Mouse (Mus musculus) forebrain, embryonic 13.5 days (tissue): ENCODE data around the gene Mucl3. TPM values are rescaled to one million over a fixed set of nuclear protein-coding genes. Genes with fewer than 3 reads are reported as not detected.
A peak's percentile ranks its signal among the peaks of the same experiment; 100 is the strongest.

Experiments
- ATAC-seq: fragments of 200-750 bp; cut with Nextera tagmentation; 2 replicates; pipeline ENCODE4 v1.8.0; 2017
- H3K27ac ChIP-seq: fragments of 300-500 bp; sonication (generic); 2 replicates; pipeline ENCODE4 v1.5.1; 2015; ENCODE audit warnings: inconsistent platforms, mild to moderate bottlenecking, moderate library complexity
- H3K27me3 ChIP-seq: fragments of 300-500 bp; sonication (generic); 2 replicates; pipeline ENCODE4 v1.6.1; 2015; ENCODE audit warnings: mild to moderate bottlenecking, inconsistent platforms
- H3K36me3 ChIP-seq: fragments of 300-500 bp; sonication (generic); 2 replicates; pipeline ENCODE4 v1.6.1; 2015; ENCODE audit warnings: mild to moderate bottlenecking, inconsistent platforms; ENCODE audit not compliant: poor library complexity, severe bottlenecking
- H3K4me1 ChIP-seq: fragments of 300-500 bp; sonication (generic); 2 replicates; pipeline ENCODE4 v1.6.1; 2015; ENCODE audit warnings: inconsistent platforms
- H3K4me2 ChIP-seq: fragments of 300-500 bp; sonication (generic); 2 replicates; pipeline ENCODE4 v1.6.1; 2015; ENCODE audit warnings: inconsistent platforms, mild to moderate bottlenecking, moderate library complexity
- H3K4me3 ChIP-seq: fragments of 300-500 bp; sonication (generic); 2 replicates; pipeline ENCODE4 v1.5.1; 2015; ENCODE audit warnings: mild to moderate bottlenecking, inconsistent platforms
- H3K9ac ChIP-seq: fragments of 300-500 bp; sonication (generic); 2 replicates; pipeline ENCODE4 v1.6.1; 2015; ENCODE audit warnings: mild to moderate bottlenecking, inconsistent platforms
- H3K9me3 ChIP-seq: fragments of 300-500 bp; sonication (generic); replicated peaks from 2 replicates; pipeline ENCODE4 v1.6.1; 2016; ENCODE audit warnings: inconsistent platforms
- WGBS: fragments of 180-500 bp; shearing (Covaris S2); methylation state at CpG from one replicate; pipeline ENCODE4 v1.1.7; 2015; 5-methylcytosine and 5-hydroxymethylcytosine counted together
- polyA plus RNA-seq: library from polyadenylated mRNA; unstranded; fragments of >200 nt; fragmentation: Nextera tagmentation; extraction: Ambion mirVana; gene quantifications from 2 replicates; pipeline ENCODE4 v1.2.1, GENCODE M21; 2015

Gene Mucl3
- polyA plus RNA-seq, 1 experiment from 2014 or later, result not detected

DNA sequence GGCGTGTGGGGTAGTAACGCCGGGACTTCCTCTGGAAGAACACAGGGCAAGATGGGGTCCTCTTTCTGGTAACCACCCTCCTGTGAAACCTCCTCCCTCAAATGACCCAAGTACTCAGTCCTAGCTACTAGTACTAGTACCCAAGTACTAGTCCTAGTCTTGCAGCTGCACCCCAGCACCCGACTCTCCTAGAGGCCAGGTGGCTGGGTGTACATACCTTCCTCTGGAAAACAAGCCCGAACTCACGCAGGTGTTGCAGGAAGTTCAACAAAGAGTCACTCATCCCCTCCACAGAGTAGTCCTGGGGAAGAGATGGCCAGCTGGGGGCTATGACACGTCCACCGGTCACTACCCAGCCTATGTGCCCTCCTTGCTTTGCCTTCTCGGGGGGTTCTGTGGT lies 26.2 kb upstream of the Mucl3 start:
- Histone ChIP-seq H3K27me3 (no peaks in the 10 kb centered on the region), H3K9me3 (no peaks in the 10 kb centered on the region), H3K4me2 (no peak overlapping the region), H3K9ac (no peak overlapping the region), H3K36me3 (peaks cover 24% of the 10 kb centered on the region; the same call in 1 of the 2 replicates), H3K4me1 (peaks cover 29% of the 10 kb centered on the region), H3K4me3 (no peak overlapping the region), H3K27ac (no peak overlapping the region)
- ATAC-seq, result no peak
- WGBS, result 92% methylated on average over 9 of the region's 9 CpGs

DNA sequence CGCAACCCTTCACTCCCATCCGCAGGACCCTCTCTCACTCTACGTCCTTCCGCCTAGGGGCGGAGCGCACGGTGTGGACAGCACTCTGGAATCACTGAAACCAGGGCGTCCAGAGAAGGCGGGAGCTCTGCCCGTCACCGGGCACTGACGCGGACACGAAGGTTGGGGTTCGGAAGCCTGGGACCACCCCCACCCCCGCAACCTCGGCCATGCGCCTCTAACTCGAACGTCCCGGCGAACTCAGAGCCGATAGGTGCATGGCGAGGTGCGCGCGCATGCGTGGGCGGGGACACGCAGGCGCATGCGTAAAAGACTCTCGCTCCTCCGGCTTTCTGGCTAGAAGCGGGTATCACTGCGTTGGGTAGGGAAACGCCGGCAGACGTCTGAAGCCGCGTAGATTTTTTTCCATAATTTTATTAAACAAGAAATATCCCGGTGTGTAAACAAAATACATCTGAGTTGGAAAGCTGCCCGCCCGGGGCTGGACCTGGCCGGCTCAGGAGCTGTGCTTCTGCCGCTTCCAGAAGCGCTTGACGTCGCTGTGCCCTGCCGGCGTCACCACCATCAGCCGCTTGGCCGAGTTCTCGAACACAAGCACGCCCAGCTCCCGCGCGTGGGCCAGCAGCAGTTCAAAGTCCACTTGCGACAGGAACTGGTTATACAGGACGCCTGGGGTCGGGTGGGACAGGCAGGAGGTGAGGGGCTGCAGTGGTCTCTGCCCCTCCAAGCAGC lies 24.0 kb upstream of the Mucl3 start, which contains the start of gene Vars2:
TSS of gene Vars2 (minus strand) at position 259 of the 732 bp plus-strand sequence.
- Histone ChIP-seq H3K27me3 (no peaks in the 10 kb centered on the region), H3K9me3 (no peaks in the 10 kb centered on the region), H3K27ac (peak within 1 kb of the TSS; percentile 76), H3K4me2 (peak within 1 kb of the TSS; percentile 96), H3K4me3 (peak within 1 kb of the TSS; percentile 55), H3K9ac (peak within 1 kb of the TSS; percentile 86), H3K36me3 (peaks cover 44% of the 10 kb centered on the region), H3K4me1 (peaks cover 20% of the 10 kb centered on the region)
- WGBS, result under 1% methylated on average over 61 of the region's 61 CpGs
- peak; percentile 92 for ATAC-seq

DNA sequence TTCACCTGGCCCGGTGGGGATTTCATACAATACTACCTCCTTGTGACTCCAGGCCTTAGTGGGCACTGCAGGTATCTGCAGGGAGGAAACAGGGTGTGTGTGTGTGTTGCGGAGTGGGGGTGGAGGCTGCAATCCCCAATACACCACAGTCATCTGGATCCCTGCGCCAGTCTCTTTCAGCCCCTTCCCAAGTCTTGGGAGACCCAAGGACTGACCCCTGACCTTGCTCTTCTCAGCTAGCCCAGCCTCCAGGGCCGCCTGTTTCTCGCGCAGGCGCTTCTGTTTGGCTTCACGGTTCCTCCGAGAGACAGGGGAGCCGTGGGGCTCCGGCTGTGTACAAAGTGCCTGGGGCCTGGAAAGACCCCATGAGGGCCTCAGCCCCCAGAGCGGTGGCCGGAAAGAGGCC lies 23.4 kb upstream of the Mucl3 start:
- H3K4me3 ChIP-seq, result peak overlapping the region; percentile 55
- H3K27ac ChIP-seq, result peak overlapping the region; percentile 46
- peak; percentile 59 for ATAC-seq
- no peaks in the 10 kb centered on the region for H3K27me3 ChIP-seq
- WGBS, result 5% methylated on average over 13 of the region's 13 CpGs
- peak overlapping the region; percentile 86 for H3K9ac ChIP-seq
- no peaks in the 10 kb centered on the region for H3K9me3 ChIP-seq
- peaks cover 46% of the 10 kb centered on the region for H3K36me3 ChIP-seq
- peaks cover 20% of the 10 kb centered on the region for H3K4me1 ChIP-seq
- peak overlapping the region; percentile 96 for H3K4me2 ChIP-seq

DNA sequence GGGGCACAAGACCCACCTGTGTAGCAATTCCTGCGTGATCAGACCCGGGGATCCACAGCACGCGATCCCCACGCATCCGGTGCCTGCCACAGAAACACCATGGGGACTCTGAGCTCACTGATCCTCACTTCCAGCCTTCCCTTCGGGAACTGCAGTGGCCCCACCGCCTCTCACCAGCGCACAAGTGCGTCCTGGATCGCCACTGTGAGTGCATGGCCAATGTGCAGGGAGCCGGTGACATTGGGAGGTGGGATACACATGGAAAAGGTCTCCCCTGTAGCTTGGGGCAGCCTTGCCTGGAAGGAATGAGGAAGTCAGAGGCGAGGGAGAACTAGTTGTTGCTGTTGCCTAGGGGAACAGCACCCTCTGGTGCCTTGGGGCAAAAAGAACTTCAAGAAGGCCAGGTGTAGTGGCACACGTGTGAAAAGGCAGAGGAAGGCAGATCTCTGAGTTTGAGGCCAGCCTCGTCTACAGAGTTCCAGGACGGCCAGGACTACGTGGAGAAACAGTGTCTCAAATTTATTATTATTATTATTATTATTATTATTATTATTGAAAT lies 22.5 kb upstream of the Mucl3 start:
- Histone ChIP-seq H3K4me2 (peak overlapping the region; percentile 96), H3K36me3 (peaks cover 54% of the 10 kb centered on the region), H3K9ac (peak overlapping the region; percentile 86; the same call in 1 of the 2 replicates), H3K4me1 (peaks cover 20% of the 10 kb centered on the region), H3K9me3 (no peaks in the 10 kb centered on the region), H3K4me3 (no peak overlapping the region), H3K27ac (no peak overlapping the region), H3K27me3 (no peaks in the 10 kb centered on the region)
- ATAC-seq, result no peak
- WGBS, result 79% methylated on average over 17 of the region's 17 CpGs

DNA sequence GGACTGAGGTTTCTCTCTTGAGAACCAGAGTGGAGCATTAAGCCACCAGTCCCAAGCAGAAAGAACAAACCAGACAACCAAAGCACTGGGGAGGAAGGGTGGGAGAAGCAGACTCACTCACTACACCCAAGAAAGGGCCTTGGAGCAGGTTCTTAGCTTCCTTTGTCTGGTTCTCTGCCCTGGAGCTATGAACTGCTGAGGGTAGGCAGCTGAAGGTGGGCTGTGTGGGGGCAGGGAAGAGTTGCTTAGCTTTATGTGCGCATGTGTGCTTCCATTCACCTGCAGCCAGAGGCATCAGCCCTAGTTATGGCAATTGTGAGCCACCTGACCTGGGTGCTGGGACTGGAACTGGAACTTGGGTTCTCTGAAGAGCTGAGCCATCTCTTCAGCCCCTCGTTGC lies 9.6 kb upstream of the Mucl3 start:
- Histone ChIP-seq H3K4me3 (no peak overlapping the region), H3K9ac (no peak overlapping the region), H3K9me3 (no peaks in the 10 kb centered on the region), H3K27me3 (no peaks in the 10 kb centered on the region), H3K4me2 (no peak overlapping the region), H3K27ac (no peak overlapping the region), H3K4me1 (no peaks in the 10 kb centered on the region), H3K36me3 (peaks cover 35% of the 10 kb centered on the region)
- WGBS, result 83% methylated on average over 2 of the region's 2 CpGs
- ATAC-seq, result no peak

DNA sequence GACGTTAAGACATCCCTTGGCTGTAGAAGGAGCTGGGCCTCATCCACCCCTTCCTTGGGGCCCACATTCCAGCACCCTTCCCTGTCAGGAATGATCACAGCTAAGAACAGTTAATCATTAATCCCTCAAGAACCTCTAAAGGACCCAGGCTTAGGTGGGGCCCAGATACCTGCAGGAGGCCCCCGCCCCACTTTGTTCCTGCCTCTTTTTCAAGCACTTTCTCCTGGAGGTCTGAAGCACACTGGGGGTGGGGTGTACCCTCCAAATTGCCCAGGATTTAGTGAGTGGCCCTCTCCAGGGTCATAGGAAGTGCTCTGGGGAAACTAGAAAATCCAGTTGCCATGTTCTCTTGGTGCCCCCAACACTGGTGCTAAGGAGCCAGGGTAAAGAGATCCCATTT lies 5.9 kb upstream of the Mucl3 start:
- H3K4me1 ChIP-seq, result no peaks in the 10 kb centered on the region
- H3K27ac ChIP-seq, result no peak overlapping the region
- H3K36me3 ChIP-seq, result no peaks in the 10 kb centered on the region
- WGBS, result 72% methylated on average over 2 of the region's 2 CpGs
- no peak overlapping the region for H3K4me3 ChIP-seq
- ATAC-seq, result no peak
- no peak overlapping the region for H3K9ac ChIP-seq
- no peaks in the 10 kb centered on the region; the same call in 1 of the 2 replicates for H3K27me3 ChIP-seq
- no peak overlapping the region for H3K4me2 ChIP-seq
- no peaks in the 10 kb centered on the region for H3K9me3 ChIP-seq

DNA sequence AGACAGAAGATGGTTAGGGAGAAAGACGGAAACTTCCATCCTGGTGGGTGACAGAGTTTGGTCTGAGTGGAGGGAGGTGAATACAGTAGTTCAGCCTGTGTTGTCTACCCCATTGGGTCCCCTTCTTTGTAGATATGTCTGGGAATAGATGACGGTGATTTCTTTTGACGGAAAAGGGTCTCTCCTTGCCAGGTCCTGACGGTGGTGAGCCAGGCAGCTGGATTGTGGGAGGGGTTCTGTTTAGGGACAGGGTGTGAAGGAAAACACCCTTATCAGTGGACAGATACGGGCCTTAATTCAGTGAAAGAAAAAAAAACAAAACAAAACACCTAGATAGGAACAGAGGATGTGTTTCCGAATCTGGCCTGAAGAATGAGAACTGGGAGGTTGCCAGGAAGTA lies 4.1 kb downstream of the Mucl3 start:
- Histone ChIP-seq H3K27me3 (no peaks in the 10 kb centered on the region), H3K4me2 (no peak overlapping the region), H3K9ac (no peak overlapping the region), H3K4me3 (no peak overlapping the region), H3K9me3 (no peaks in the 10 kb centered on the region), H3K27ac (no peak overlapping the region), H3K4me1 (no peaks in the 10 kb centered on the region), H3K36me3 (no peaks in the 10 kb centered on the region)
- no peak for ATAC-seq
- WGBS, result 86% methylated on average over 6 of the region's 6 CpGs

DNA sequence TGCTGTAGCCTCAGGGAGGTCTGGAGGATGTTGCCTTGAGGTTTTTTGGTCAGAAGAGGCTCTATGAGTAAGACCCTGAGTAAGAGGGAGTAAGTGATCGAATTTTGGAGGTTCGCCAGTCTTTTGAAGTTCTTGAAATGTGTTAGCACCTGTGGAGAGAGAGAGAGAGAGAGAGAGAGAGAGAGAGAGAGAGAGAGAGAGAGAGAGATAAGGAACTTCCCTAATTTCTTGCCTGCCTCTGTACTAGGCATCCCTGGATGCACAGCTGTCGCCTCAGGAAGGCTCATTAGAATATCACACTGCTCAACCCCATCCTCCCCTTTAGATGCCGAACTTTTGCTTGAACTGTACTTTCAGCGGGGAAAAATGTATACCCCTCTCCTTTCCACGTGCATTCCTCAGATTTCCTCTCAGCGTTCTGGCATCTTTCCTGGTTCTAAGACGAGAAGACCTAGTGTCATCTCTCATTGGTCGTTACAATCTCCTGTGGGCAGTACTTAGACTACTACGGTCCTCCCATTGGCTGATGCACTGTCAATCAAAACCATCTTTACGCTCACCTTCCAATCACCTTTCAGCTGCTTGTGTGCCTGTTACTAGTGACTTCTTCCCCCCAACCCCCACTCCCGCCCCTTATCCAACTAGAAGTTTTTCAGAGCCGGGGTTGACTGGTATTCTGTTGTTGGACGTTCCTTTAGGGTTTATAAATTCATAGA lies 4.9 kb downstream of the Mucl3 start:
- Histone ChIP-seq H3K4me3 (no peak overlapping the region), H3K4me2 (peak overlapping the region; percentile 22; the same call in 1 of the 2 replicates), H3K27me3 (no peaks in the 10 kb centered on the region), H3K9ac (no peak overlapping the region), H3K27ac (no peak overlapping the region), H3K4me1 (0 out of 2 replicates have a peak, but pooled peaks cover 2% of the 10 kb centered on the region), H3K9me3 (no peaks in the 10 kb centered on the region), H3K36me3 (no peaks in the 10 kb centered on the region)
- ATAC-seq, result peak; percentile 78
- WGBS, result 34% methylated on average over 14 of the region's 14 CpGs

DNA sequence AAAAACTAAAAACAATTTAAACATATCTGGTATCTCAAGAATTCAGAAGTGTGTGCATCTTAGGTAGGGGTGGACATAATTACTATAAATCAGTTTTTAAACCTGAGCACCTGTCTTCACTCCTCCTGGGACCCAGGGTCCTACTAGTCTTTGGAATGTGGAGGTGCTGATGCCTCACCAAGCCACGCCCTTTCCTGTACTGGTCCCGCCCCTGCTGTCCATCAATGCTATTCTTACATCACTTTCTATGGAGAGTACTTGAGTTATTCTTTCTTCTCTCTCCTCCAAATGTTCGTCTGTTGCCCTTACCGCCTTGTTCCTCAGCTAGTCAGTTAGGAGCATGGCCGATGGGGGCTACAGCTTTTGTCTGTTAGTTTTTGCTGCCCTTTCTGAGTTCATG lies 7.1 kb downstream of the Mucl3 start:
- ATAC-seq, result no peak
- Histone ChIP-seq H3K4me1 (0 out of 2 replicates have a peak, but pooled peaks cover 2% of the 10 kb centered on the region), H3K4me2 (no peak overlapping the region), H3K9ac (no peak overlapping the region), H3K27ac (no peak overlapping the region), H3K36me3 (no peaks in the 10 kb centered on the region), H3K27me3 (no peaks in the 10 kb centered on the region), H3K9me3 (no peaks in the 10 kb centered on the region), H3K4me3 (no peak overlapping the region)
- WGBS, result 27% methylated on average over 5 of the region's 5 CpGs

DNA sequence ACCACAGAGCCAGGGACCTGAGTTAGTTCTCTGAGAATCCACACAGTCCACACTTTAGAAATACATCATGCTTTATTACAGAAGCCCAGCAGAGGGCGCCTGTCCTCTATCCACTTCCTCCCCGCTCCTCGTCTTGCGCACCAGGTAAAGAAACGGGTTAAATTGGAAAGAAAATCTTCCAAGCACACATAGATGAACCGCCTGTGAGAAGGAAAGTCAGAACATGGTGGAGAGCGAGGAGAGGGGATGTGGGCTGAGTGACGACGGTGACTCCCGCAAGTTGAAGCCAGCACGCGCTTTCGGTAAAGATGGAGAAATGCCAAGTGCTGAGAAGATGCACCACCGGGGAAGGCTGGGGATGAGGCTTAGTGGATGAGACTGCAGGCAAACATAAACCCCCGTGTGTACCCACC lies 7.8 kb downstream of the Mucl3 start:
- Histone ChIP-seq H3K9me3 (no peaks in the 10 kb centered on the region), H3K4me3 (peak overlapping the region; percentile 42), H3K27me3 (no peaks in the 10 kb centered on the region), H3K4me1 (0 out of 2 replicates have a peak, but pooled peaks cover 2% of the 10 kb centered on the region), H3K9ac (peak overlapping the region; percentile 55), H3K36me3 (no peaks in the 10 kb centered on the region), H3K4me2 (peak overlapping the region; percentile 72), H3K27ac (no peak overlapping the region)
- peak; percentile 77 for ATAC-seq
- 3% methylated on average over 15 of the region's 15 CpGs for WGBS

DNA sequence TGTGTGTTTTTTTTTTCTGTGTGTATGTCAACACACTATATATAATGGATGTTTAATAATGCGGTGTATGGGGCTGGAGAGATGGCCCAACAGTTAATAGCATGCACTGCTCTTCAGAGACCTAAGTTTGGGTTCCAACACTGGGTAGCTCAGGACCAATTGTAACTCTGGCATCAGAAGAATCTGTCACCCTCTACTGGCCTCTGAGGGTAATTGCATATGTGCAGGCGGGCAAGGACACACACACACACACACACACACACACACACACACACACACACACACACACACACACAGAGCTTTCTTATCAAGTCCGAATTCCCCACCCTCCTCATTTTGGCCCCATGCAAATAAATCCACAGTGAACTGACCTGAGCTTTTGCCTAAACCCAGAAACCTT lies 8.3 kb downstream of the Mucl3 start:
- no peak overlapping the region for H3K9ac ChIP-seq
- no peak overlapping the region for H3K27ac ChIP-seq
- H3K36me3 ChIP-seq, result no peaks in the 10 kb centered on the region
- no peaks in the 10 kb centered on the region for H3K9me3 ChIP-seq
- 0 out of 2 replicates have a peak, but pooled peaks cover 2% of the 10 kb centered on the region for H3K4me1 ChIP-seq
- H3K27me3 ChIP-seq, result no peaks in the 10 kb centered on the region
- WGBS, result 79% methylated on average over 3 of the region's 3 CpGs
- no peak overlapping the region for H3K4me2 ChIP-seq
- no peak for ATAC-seq
- no peak overlapping the region for H3K4me3 ChIP-seq

DNA sequence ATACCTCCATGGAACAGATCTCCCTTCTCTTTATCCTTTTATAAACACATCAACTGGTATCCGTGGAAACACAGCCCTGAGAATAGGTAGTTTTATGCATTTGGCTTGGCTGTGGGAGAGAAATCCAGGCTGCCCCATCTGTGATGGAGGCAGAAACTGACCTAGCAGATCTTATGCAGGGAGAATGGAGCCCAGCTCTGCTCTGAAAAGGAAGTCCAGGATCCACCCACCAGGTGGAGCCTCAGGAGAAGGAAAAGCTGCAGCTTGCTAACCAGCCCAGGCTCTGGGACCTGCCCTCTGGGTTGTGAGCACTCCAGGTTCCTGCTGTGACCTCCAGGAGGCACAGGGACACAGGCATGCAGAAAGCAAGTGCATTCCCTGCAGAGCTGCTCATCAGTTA lies 9.5 kb downstream of the Mucl3 start:
- 14% methylated on average over 1 of the region's 1 CpGs for WGBS
- ATAC-seq, result no peak
- H3K9me3 ChIP-seq, result no peaks in the 10 kb centered on the region
- H3K4me1 ChIP-seq, result 0 out of 2 replicates have a peak, but pooled peaks cover 2% of the 10 kb centered on the region
- no peak overlapping the region for H3K4me3 ChIP-seq
- no peak overlapping the region for H3K4me2 ChIP-seq
- H3K36me3 ChIP-seq, result no peaks in the 10 kb centered on the region
- H3K27ac ChIP-seq, result no peak overlapping the region
- H3K27me3 ChIP-seq, result no peaks in the 10 kb centered on the region
- no peak overlapping the region for H3K9ac ChIP-seq
